Mouse (Mus musculus) left cerebral cortex, adult 8-10 months (tissue): ENCODE measurements around the gene Ptpn5. TPM values are rescaled to one million over a fixed set of nuclear protein-coding genes. Genes with fewer than 3 reads are reported as not detected.

ENCODE experiments used
- DNase-seq, 2 experiments: peaks; one replicate each; pipeline ENCODE4 v3.0.0; 2022; ENCODE audit warnings: low spot score in 2 of 2
- total RNA-seq, 4 experiments: library from RNA; stranded (reverse); gene quantifications; 2 replicates each; pipeline ENCODE4 v1.2.4; 2022

Gene Ptpn5
- total RNA-seq, 4 experiments from 2014 or later, result 190 to 224 (median 202) TPM

GRCm38 (mm10) chr7:47112036-47112435, 21.4 kb downstream of the Ptpn5 start:
- DNase-seq, result no peak

DNA sequence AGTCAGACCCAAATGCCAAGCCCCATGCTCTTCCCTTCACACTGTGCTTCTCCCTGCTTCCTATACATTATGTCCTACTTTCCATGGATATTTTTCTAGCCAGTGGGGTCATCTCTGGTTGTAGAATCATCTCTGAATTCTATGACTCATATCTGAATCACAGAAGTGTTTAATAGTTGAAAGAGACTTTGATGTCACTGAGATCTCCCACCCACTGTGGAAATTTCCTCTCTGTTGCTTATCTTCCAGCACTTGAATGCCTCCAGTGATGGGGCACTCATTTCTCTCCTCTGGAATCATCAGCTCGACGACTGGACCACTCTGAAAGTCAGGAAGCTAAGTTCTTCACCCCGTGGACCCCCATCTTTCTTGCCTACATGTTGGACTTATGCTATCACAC, 22.4 kb downstream of the Ptpn5 start:
- no peak for DNase-seq

GRCm38 (mm10) chr7:47110511-47110910, 23.0 kb downstream of the Ptpn5 start:
- DNase-seq, result peak in 1 of 2 experiments; percentile 77

GRCm38 (mm10) chr7:47108779-47109189, 24.7 kb downstream of the Ptpn5 start:
- peak; percentile 65 to 81 for DNase-seq

- DNase-seq, result no peak
These were observed 26.5 kb downstream of the Ptpn5 start for GRCm38 (mm10) chr7:47106949-47107348.

- no peak for DNase-seq
These were observed 29.6 kb downstream of the Ptpn5 start for GRCm38 (mm10) chr7:47103671-47104414.

DNA sequence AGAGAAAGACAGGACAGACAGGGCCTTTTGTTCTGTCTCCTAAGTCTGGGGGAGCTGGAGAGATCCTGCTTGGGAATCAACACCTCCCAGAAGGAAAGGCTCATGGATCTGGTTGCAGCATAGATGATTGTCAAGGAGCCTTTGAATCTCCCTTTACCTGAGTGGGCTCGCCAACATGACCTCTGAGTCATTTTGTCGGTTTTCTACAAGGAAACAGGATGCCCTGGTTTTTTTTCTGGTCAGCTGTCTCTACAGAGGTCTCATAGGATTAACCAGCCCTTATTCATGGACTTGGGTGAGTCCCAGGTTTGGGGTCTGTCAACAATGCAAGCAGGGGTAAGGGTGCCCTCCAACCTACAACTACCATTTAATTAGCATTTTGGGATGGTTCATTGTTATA, 30.5 kb downstream of the Ptpn5 start:
- DNase-seq, result no peak

DNA sequence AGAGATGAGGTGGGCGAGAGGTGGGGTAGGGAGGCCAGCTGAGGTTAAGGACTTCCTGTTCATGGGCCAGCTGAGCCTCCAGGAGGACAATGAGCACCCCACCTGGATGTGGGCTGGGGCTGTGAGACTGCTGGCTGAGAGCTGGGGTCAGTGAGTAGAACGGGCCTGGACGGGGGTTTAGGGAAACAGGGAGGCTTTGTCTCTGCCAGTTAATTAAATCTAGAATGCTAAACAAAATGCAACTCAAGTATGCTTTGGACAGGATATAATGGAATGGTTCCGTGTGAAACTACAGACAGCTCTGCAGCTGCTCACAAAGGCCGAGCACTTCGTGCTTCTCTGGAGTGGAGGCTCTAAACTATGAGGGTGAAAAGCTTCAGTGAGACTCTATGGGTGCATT, 32.9 kb downstream of the Ptpn5 start:
- no peak for DNase-seq

GRCm38 (mm10) chr7:47099306-47099705, 34.2 kb downstream of the Ptpn5 start:
- DNase-seq, result no peak

GRCm38 (mm10) chr7:47098044-47098443, 35.4 kb downstream of the Ptpn5 start:
- peak in 1 of 2 experiments; percentile 65 for DNase-seq

DNA sequence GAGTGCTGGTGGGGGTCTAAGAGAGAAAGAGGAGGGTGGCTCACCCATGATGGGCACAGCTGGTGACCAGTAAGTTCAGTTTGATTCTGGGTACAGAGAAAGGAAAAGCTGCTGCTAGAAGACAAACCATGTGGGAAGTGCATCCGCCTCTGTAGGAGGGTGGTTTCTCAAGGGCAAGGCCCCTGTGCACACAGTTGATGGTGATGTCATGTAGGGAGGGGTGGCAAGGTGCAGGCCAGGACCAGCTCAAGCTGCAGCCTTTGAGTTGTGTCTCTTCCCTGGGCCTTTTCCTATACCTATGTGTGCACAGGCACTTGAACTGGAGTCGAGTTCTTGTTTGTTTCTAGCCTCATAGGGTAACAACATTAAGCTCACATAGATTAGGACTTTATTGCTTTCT, 38.5 kb downstream of the Ptpn5 start:
- no peak for DNase-seq

DNA sequence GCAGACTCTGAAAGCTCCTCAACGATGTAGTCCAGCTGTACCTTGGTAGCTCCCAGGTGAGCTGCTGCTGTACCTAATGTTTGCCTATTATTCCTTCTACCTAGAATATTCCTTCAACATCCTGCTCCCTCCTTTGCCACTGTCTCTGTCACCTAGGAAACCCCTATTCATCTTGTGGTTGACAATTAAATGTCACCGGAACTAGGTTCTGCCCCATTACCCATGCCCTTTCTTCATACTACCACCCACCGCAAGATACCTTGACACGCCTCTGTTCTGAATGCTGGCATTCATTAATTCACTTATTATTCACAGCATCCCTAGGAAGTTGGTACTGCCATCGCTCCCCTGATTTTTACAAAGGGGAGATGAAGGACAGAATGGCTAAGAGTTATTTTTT, 39.5 kb downstream of the Ptpn5 start:
- no peak for DNase-seq

DNA sequence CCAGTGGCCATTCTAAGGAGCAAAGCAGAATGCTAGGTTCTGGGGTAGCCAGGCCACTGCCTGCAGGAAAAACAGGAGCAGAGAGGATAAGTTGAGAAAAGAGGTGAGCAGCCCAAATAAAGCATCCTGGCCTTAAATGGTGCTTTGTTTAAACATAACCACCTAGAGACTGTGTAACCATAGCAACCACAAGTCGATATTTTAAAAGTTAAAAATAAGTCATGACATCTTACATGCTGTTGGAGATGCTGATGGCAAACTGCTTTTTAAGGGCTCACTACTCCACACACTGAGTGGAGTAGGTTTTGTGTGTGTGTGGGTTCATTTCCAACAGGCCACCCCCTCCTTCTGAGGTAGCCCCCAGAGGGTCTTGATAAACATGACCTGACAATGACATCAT, 48.4 kb downstream of the Ptpn5 start:
- no peak for DNase-seq

GRCm38 (mm10) chr7:47081277-47081676, 52.2 kb downstream of the Ptpn5 start:
- DNase-seq, result peak in 1 of 2 experiments; percentile 60

DNA sequence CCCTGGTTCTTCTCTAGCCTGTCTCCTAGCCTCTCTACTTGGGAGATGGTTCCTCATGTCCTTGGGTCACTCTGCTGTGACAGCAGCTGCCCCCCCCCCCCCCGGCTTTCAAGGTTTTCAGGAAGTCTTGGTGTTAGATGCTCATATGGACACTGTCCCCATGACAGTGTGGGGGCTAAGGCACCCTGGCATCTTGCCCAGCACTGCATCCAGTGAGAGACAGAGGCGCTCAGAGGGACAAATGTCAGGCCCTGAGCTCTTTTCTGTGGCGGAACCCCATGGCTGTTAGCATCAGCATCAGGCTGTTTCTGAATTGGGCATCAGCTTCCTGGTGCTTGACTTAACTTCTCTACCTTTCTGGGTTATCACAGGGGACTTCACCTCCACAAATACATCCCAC, 52.6 kb downstream of the Ptpn5 start:
- no peak for DNase-seq

DNA sequence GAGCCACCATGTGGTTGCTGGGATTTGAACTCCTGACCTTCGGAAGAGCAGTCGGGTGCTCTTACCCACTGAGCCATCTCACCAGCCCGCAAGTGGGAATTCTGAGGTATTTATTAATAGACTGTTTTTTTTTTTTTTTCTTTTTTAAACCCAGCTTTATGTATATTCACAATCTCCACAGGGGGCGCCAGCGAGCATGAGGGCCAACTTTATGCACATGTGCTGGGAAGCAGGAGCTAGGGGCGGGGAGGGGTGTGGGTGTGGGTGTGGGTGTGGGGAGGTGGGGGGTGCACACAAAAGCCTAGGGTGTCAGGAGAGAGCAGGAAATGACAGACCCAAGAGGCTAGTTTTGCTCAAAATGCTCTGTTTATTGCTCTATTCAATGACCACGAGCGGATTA, 56.0 kb downstream of the Ptpn5 start:
- no peak for DNase-seq

DNA sequence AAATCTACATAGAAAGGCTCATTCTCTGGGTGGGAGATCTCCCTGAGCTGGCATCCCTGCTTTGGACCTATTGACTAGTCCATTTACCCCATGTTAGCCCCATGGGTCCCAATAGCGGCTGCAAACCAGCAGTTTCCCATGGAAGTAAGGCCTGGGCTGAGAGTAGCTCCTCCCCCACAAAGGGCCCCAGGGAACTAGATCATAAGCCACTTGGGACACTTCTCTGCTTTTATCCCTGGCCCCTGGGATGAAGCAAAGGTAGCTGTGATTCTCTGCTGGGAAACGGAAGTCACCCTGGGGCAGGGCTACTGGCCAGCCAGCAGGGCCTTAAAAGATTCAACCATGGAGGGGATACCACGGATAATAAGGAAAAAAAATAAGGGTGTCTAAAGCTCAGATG, 56.8 kb downstream of the Ptpn5 start:
- DNase-seq, result no peak

- DNase-seq, result no peak
These were observed 57.3 kb downstream of the Ptpn5 start for GRCm38 (mm10) chr7:47076193-47076592.

- no peak for DNase-seq
These were observed 59.7 kb downstream of the Ptpn5 start for GRCm38 (mm10) chr7:47073536-47074521.

DNA sequence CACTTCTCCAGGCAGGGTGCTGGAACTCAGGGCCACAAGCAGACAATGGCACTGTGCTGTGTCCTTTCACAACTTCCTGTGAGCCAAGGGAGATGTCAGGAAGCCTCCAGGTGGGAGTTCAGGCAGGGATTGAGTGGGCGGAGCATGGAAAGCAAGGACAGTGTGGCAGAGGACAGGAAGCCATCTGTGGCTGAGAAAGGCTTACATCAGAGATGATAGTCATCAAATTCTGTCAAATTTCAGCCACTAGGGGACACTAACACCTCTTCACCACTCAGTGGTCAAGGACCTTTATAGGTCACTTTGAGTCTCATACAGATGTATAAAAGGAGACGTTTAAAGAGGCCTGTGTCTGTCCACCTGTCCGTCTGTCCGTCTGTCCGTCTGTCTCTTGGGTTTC, 60.9 kb downstream of the Ptpn5 start:
- DNase-seq, result no peak

GRCm38 (mm10) chr7:47067879-47068278, 65.6 kb downstream of the Ptpn5 start:
- no peak for DNase-seq

DNA sequence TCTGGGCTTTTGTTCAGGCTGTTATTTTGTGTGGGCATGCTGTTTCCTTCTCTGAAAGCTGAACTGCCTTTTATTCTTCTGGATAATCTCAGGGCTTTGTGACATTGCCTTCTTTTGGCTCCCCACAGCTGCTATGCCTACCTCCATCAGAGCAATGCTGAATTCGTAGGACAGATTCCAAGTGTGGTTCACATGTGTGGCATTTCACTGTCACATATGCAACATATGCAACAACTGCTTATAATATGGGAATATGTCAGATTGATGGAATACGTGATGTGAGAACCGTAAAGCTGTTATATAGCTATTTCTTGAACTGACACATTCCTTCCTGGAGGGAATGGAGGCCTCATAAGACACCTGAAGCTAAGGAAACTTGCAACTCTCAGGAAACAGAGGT, 66.5 kb downstream of the Ptpn5 start:
- DNase-seq, result no peak
